Mouse (Mus musculus): ENCODE results near the gene Slc2a10.

GRCm38 (mm10) chr2:165497706-165498275 lies 5.8 kb upstream of the Slc2a10 start:
- no peak for TF ChIP-seq POLR2A (IDR thresholded peaks at IDR 0.05; ENCODE audit: control insufficient read depth, extremely low read depth, insufficient read depth, low read length, poor library complexity)
- no peak for TF ChIP-seq CTCF (IDR thresholded peaks at IDR 0.05; ENCODE audit: borderline replicate concordance, control insufficient read depth, extremely low read depth, insufficient read depth, low read length, poor library complexity)

Data from thymus, adult 2 months (tissue).